Mouse (Mus musculus) erythroblast, embryonic 14.5 days (primary cell): ENCODE data around the gene C1qtnf9.

Experiments used
- GATA1 ChIP-seq: IDR thresholded peaks from 2 replicates; pipeline ENCODE4 v1.6.1; 2012; ENCODE audit warnings: low read length, inconsistent platforms, mixed read lengths
- TAL1 ChIP-seq: IDR thresholded peaks from 3 replicates; pipeline ENCODE4 v1.6.1; 2012; ENCODE audit warnings: low read length, inconsistent platforms, mixed read lengths

DNA sequence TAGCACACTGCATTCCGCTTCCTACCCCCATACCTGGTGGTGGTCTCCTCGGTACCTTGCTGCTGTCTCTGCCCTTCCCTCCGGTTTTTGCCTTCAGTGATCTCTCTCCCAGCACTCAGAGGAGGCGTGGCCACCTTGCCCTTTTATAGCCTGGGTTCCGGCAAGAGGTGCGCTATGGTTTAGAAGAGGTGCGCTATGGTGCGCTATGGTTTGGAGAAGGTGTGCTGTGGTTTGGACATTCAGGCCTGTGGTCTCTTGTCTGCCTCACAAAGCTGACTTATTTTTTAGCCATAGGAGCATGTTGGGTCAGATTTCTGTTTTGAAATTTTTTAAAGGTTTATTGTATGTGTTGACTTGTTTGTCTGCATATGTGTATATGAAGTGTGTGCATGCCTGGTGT lies 41.9 kb downstream of the C1qtnf9 start:
- TF ChIP-seq TAL1: no peak
- TF ChIP-seq GATA1: no peak
